Mouse (Mus musculus) lung, adult 2 months (tissue): ENCODE measurements at regions not wholly inside any gene's neighbourhood (a gene's known extent, or its start where the extent isn't known, plus 50 kb on each side); places are given as distances from the start of the nearest gene placed in this dataset.
"Not testable (repeated sequence)": the region's sequence is repeated elsewhere in the genome, so short reads cannot be mapped to it uniquely, and the experiment has no call there.

Experiments
- CTCF ChIP-seq: fragments of 200-500 bp; IDR thresholded peaks from 2 replicates; pipeline ENCODE4 v1.5.1; 2011; ENCODE audit warnings: mild to moderate bottlenecking, low read length, control low read depth; ENCODE audit not compliant: insufficient read depth
- POLR2A ChIP-seq: fragments of 200-500 bp; IDR thresholded peaks from 2 replicates; pipeline ENCODE4 v1.6.1; 2011; ENCODE audit warnings: low read depth, mild to moderate bottlenecking, control low read depth, low read length, borderline replicate concordance; ENCODE audit errors: extremely low read depth

DNA sequence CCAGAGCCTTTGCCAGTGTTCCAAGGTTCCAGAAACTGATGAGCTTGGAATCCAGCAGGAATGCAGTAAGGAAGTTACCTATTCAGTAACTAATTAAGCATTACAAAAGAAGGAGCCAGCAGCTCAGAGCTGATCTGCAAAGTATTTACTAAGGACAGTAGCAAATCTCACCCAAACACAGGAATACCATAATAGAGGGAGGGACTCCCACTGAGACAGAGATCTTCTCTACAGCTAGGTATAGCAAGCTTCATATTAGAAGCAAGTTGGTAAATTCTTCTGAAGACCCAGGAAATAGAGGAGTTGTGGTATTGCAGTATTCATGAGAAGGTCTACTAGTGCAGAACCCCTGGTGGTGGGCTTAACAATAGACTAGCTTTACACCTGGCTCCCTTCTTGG lies 593.9 kb upstream of the Adam24 start:
- TF ChIP-seq CTCF, POLR2A: not testable (repeated sequence)
